Mouse (Mus musculus) erythroblast, embryonic 14.5 days (primary cell): ENCODE data around the gene Rsl24d1.

Source experiments
- GATA1 ChIP-seq: IDR thresholded peaks from 2 replicates; pipeline ENCODE4 v1.6.1; 2012; ENCODE audit warnings: low read length, inconsistent platforms, mixed read lengths
- TAL1 ChIP-seq: IDR thresholded peaks from 3 replicates; pipeline ENCODE4 v1.6.1; 2012; ENCODE audit warnings: low read length, inconsistent platforms, mixed read lengths

GRCm38 (mm10) chr9:73125043-73125570 is 11.9 kb downstream of the Rsl24d1 start:
- TF ChIP-seq GATA1 (no peak), TAL1 (no peak)
